Mouse (Mus musculus): ENCODE measurements at regions not wholly inside any gene's neighbourhood (a gene's known extent, or its start where the extent isn't known, plus 50 kb on each side); places are given as distances from the start of the nearest gene placed in this dataset.
"Not testable (repeated sequence)": the region's sequence is repeated elsewhere in the genome, so short reads cannot be mapped to it uniquely, and the experiment has no call there.

GRCm38 (mm10) chr10:96685991-96686601 lies 69.3 kb downstream of the Btg1 start:
- peak; percentile 46 for DNase-seq

GRCm38 (mm10) chr10:96686659-96687440 lies 70.0 kb downstream of the Btg1 start:
- DNase-seq: peak; percentile 95

- DNase-seq: no peak
Measured at GRCm38 (mm10) chr10:96687441-96687772, 70.6 kb downstream of the Btg1 start.

- no peak for DNase-seq
Measured at GRCm38 (mm10) chr10:96689976-96690867, 73.4 kb downstream of the Btg1 start.

GRCm38 (mm10) chr10:96690868-96691302 lies 74.1 kb downstream of the Btg1 start:
- peak; percentile 82 for DNase-seq

- no peak for DNase-seq
Measured at GRCm38 (mm10) chr10:96691319-96691870, 74.6 kb downstream of the Btg1 start.

GRCm38 (mm10) chr10:96692821-96693220 lies 76.0 kb downstream of the Btg1 start:
- DNase-seq: no peak

DNA sequence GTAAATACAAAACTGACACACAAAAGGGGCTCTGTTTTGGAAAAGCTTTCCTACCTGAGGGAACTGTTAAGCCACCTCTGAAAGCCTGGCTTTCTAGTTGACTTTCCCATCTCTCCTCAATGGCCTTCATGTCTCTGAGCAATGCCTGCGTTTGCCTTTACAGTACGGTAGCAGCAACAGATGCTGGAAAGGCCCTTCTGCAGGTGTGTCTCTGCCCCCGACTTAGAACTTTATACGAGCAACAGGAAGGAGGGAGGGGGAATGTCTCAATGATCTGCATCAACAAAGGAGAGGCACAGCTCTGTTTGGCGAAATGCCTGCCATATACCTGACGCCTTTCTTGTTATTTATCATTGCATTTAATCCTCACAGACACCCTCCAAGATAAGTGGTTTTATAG lies 77.0 kb downstream of the Btg1 start:
- no peak for DNase-seq

GRCm38 (mm10) chr10:96696571-96696970 lies 79.8 kb downstream of the Btg1 start:
- DNase-seq: no peak

DNA sequence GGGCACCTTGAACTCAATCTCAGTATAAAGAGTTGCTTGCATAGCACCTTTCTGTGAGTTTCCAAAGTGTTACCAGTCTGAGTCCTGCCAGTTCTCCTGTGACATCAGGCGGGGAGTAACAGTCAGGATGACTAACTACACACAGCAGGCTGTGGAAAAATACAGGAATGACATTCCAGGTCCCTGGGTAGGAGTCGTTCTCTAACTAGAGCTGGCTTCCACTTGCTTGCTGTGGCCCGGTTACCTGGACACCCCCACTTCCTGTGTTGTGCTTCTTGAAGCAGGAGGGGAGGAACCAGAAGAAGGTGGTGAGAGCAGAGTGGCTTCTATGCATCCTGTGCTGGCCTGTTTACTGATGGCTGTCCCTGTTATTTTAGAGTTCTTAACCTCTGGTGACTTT lies 81.0 kb downstream of the Btg1 start:
- DNase-seq: peak; percentile 68

- no peak for DNase-seq
Measured at GRCm38 (mm10) chr10:96706656-96707055, 89.8 kb downstream of the Btg1 start.

GRCm38 (mm10) chr10:96708471-96708870 lies 91.7 kb downstream of the Btg1 start:
- DNase-seq: no peak

DNA sequence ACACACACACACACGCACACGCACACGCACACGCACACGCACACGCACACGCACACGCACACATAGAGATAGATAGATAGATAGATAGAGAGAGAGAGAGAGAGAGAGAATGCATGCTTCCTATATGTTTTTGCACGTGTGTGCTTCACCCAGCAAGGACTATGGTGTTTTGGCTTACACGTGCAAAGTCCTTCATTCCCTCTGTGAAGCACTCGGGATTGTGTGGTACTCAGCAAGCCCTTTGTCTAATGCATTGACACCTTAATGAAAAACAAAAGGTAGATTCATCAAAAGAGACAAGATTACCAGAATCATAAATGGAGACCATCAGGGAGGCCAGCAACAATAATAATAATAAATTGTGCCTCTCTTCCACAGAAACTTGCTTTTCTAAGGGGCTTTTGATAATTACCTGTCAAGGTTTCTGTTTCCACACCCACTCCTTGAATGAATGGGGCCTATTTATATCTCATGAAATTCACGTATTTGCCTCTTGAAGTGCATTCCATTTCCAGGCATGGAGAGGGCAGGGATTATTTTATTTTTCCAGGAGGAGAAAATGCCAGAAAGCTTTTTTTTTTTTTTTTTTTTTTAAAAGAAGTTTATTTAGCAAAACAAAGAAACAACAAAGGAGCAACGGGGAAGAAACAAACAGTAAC lies 93.0 kb downstream of the Btg1 start:
- no peak for DNase-seq

DNA sequence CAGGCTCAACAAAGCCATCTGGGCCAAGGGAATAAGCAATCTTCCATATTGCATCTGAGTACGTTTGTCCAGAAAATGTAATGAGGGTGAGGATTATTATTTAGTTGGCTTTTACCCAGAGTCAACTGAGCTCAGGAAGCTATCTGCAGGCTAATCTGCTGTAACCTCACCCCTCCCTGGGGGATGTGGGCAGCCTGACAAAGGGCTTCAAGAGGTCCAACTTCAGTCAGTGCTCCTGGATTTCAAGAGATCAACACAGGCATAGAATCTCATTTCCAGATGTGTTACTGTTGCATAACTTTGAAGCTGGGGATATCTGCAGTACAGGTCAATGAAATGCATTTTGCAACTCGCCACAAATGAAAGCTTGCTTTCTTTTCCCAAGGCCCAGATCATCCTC lies 95.2 kb downstream of the Btg1 start:
- no peak for DNase-seq

DNA sequence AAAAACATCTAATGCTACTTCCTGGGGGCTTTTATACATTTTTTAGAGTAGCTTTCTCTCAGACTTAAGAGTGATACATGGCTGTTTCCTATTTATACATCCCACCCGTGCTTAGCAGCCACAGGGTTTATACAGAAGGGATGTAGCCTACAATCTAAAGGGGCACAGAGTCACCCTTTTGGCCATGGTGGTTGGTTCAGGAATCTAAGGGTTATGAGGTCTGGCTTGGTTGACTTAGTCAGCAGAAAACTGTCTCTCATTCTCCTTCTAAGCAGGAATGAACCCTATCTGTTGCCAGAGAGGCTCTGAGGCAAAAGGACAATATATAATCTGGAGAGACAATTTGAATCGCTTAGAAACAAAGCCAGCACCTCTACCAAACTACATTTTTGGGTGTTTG lies 97.9 kb downstream of the Btg1 start:
- DNase-seq: no peak

DNA sequence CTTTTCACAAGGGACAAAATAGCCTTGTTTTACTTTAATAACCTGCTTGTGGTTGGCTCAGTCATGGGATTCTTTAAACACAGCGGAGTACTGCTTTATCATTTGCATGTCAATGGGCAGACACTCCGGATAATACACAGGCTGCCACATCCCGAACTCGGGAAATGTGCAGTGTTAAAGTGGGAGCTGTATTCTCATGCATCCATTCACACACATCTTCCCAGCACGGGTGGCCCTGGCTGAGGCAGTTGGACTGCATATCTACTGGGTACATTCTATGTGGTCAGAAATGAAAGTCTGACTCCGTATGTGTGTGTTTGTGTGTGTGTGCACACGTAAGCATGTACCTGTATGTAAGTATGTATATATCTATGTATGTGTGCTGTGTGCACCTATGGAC lies 100.5 kb downstream of the Btg1 start:
- DNase-seq: no peak

- not testable (repeated sequence) for DNase-seq
Measured at GRCm38 (mm10) chr10:96718706-96719105, 101.9 kb downstream of the Btg1 start.

DNA sequence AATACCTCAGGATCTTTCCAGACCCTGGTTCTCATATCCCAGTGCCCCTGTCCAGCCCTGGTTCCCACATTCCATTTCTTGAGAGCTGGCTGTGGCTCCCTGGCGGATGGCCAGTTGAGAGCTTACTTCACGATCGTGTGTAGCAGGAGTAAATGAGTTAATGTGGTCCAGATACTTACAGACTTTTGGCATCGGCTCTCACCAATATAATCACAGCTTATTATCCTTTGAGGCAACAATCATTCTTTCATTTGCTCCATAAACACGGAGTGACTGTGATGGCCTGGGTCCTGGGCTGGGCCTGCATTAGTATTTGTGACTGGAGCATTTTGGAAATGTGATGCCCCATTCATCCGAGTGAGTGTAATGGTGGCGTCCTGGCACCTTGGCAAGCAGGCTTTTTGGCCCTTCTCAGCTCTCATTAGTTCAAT lies 103.5 kb downstream of the Btg1 start:
- no peak for DNase-seq

GRCm38 (mm10) chr10:96720956-96721688 lies 104.3 kb downstream of the Btg1 start:
- DNase-seq: no peak

DNA sequence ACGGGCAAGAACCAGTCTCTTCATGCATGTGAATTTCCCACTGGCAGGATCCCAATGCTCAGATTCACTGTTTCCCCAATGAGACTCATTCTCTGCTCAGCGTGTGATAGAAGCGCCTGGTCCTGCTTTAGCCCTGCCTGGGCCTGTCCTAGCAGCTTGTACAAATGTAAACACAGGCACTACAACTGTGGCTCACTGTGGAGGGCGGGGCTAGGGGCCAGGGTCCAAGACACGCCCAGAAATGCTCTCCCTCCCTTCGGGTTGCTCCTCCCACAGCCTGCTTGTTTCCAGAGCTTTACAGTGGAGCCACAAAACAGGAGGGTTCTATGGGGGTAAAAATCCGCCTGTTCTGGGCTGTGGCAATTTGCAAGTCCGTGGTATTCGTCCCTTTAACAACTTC lies 105.7 kb downstream of the Btg1 start:
- DNase-seq: peak; percentile 63

DNA sequence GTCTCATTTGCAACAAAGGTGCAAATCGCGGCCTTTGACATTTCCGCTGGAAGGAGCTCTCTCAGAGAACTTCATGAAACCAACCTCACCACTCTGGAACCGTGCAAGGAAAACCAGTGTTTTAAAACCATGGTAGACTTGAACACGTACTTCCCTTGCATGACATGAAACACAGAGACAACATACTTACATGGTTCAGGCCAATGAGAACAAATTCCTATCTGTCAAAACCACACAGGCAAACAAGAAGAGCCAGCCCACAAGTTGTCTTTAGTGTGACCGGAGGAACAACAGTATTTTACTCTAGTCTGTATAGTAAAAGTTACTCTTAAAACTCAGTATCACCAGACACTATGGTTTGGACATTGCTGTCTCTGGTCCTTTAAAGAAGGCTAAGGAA lies 106.3 kb downstream of the Btg1 start:
- DNase-seq: no peak
